Mouse (Mus musculus) spleen, postnatal 36 days (tissue): Measurements from ENCODE around the gene Fam122b.

Experiments used
- DNase-seq, 2 experiments: peaks; one replicate each; pipeline ENCODE4 v3.0.0; 2022; ENCODE audit warnings: low spot score in 2 of 2, mixed read lengths in 1 of 2

Fam122b gene

DNA sequence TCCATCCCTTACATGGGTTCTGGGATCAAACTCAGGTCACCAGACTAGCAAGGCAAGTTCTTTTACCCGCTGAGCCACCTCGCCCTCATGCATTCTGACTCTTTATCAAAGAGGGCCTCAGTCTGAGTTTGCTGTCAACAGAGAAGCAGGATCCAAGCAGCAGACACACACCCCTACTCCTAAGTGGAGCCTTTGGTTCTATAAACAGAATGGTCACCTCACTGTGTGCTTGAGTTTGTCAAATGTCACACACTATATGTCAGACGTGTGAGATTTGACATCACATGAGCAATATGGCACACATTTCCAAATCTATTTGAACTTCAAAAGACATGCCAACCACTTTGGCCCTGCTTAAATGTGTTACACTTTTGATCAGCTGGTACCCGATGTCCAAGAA, 71.9 kb downstream of the Fam122b start:
- no peak for DNase-seq

DNA sequence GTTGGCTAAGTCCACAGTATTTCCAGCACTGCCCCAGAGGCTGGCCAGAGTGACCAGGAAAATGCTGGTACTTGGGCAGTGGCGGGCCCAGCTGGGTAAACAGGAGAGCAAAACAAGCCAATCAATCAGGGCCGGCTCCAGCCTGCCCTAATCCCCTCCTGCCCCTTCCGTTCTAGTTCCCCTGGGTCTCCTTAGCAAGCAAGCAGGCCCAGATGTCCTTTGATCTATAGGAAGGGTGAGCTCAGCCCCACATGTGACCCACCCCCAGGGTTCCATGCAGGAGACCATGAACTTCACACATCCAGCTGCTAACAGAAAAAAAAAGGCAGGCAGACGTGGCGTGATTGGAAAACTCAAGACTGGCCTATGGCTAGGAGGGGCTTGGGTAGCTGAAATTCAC, 73.2 kb downstream of the Fam122b start:
- no peak for DNase-seq
